Mouse (Mus musculus) embryonic fibroblast, embryonic 13.5 days (primary cell): Measurements from ENCODE around the gene Nptn.

Source experiments
- CTCF ChIP-seq: IDR thresholded peaks from 2 replicates; pipeline ENCODE4 v1.5.1; 2011; ENCODE audit warnings: mild to moderate bottlenecking, control low read depth, low read length, moderate library complexity, borderline replicate concordance; ENCODE audit not compliant: insufficient read depth
- POLR2A ChIP-seq: IDR thresholded peaks from 2 replicates; pipeline ENCODE4 v1.6.1; 2011; ENCODE audit warnings: low read depth, mild to moderate bottlenecking, control low read depth, low read length, moderate library complexity

GRCm38 (mm10) chr9:58662791-58663190, 80.8 kb downstream of the Nptn start:
- TF ChIP-seq CTCF, result no peak
- TF ChIP-seq POLR2A, result no peak
